In the genomic region with DNA sequence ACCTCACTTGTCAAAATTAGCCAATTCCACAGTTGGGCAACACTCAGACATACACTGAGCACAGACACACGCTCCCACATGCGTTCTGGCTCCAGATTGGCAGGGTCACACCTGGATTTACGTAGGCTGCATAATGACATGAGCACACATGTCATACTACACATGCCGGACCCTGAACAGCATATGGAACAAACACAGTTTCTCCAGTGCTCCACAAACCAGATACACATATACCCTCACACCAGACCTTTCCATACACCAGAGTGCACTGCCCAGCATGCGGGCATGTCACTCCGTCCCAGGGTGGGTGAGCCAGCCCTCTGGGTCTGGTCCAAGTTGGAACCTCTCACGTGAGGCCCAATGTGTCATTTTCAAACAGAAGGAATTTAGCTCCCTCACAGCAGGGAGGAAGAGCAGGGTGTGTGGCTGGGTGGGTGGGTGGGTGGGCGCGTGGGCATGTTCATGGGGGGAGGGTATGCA, we compare ENCODE assay signal across 8 mouse cellular contexts. TPM values are rescaled to one million over a fixed set of nuclear protein-coding genes. Genes with fewer than 3 reads are reported as not detected.
DNase-seq lines count a peak whose midpoint lies in the region; ATAC-seq lines count a peak whose summit lies in the region.

Gene Chrm1 (plus strand): TSS at position 430 of the 480 bp plus-strand sequence.

- no peak for ATAC-seq in kidney, embryonic 16.5 days (ENCODE audit: low FRiP score, low TSS enrichment)
- peak; percentile 15; the same call in 1 of the 2 replicates for ATAC-seq in forebrain, embryonic 14.5 days
- no peak for ATAC-seq in neural tube, embryonic 13.5 days (ENCODE audit: low read depth)

- no peaks in the 10 kb centered on the region for H3K36me3 ChIP-seq in kidney, embryonic 16.5 days (ENCODE audit: insufficient read depth, low read length)
- H3K36me3 ChIP-seq in forebrain, embryonic 14.5 days (ENCODE audit: control insufficient read depth, insufficient read depth, low read length) = no peaks in the 10 kb centered on the region
- no peaks in the 10 kb centered on the region for H3K36me3 ChIP-seq in neural tube, embryonic 13.5 days

- peaks cover 8% of the 10 kb centered on the region for H3K4me1 ChIP-seq in kidney, embryonic 16.5 days (ENCODE audit: insufficient read depth, low read length)
- peaks cover 8% of the 10 kb centered on the region; the same call in 1 of the 2 replicates for H3K4me1 ChIP-seq in forebrain, embryonic 14.5 days (ENCODE audit: control insufficient read depth, insufficient read depth, low read length)
- peaks cover 14% of the 10 kb centered on the region for H3K4me1 ChIP-seq in neural tube, embryonic 13.5 days (replicated peaks)

- H3K4me3 ChIP-seq in kidney, embryonic 16.5 days (ENCODE audit: low read length) = no peak within 1 kb of the TSS
- H3K4me3 ChIP-seq in forebrain, embryonic 14.5 days (ENCODE audit: low read depth, low read length) = peak within 1 kb of the TSS; percentile 35; the same call in 1 of the 2 replicates
- H3K4me3 ChIP-seq in neural tube, embryonic 13.5 days = 0 out of 2 replicates have a peak within 1 kb of the TSS, but pooled peaks have one; percentile 8

- no peaks in the 10 kb centered on the region for H3K9me3 ChIP-seq in kidney, embryonic 16.5 days (ENCODE audit: low read length)
- H3K9me3 ChIP-seq in forebrain, embryonic 14.5 days (replicated peaks; ENCODE audit: control insufficient read depth, low read length) = no peaks in the 10 kb centered on the region
- H3K9me3 ChIP-seq in neural tube, embryonic 13.5 days = no peaks in the 10 kb centered on the region

- WGBS in kidney, embryonic 16.5 days = 74% methylated on average over 9 of the region's 9 CpGs
- WGBS in forebrain, embryonic 14.5 days = 60% methylated on average over 9 of the region's 9 CpGs
- 78% methylated on average over 9 of the region's 9 CpGs for WGBS in neural tube, embryonic 13.5 days

- H3K27ac ChIP-seq in kidney, embryonic 16.5 days (ENCODE audit: low read length) = no peak within 1 kb of the TSS
- H3K27ac ChIP-seq in forebrain, embryonic 14.5 days (ENCODE audit: low read depth, low read length) = no peak within 1 kb of the TSS
- H3K27ac ChIP-seq in neural tube, embryonic 13.5 days (replicated peaks) = no peak within 1 kb of the TSS

- peak within 1 kb of the TSS; percentile 76; the same call in 1 of the 2 replicates for H3K9ac ChIP-seq in kidney, embryonic 16.5 days (replicated peaks; ENCODE audit: low read length)
- peak within 1 kb of the TSS; percentile 32; the same call in 1 of the 2 replicates for H3K9ac ChIP-seq in forebrain, embryonic 14.5 days (ENCODE audit: low read length)
- H3K9ac ChIP-seq in neural tube, embryonic 13.5 days = peak within 1 kb of the TSS; percentile 32; the same call in 1 of the 2 replicates

- peaks cover 9% of the 10 kb centered on the region; the same call in 1 of the 2 replicates for H3K27me3 ChIP-seq in kidney, embryonic 16.5 days (ENCODE audit: insufficient read depth, low read length)
- no peaks in the 10 kb centered on the region for H3K27me3 ChIP-seq in forebrain, embryonic 14.5 days (replicated peaks; ENCODE audit: control insufficient read depth, insufficient read depth, low read length)
- peaks cover 14% of the 10 kb centered on the region for H3K27me3 ChIP-seq in neural tube, embryonic 13.5 days

- DNase-seq in kidney, postnatal 4 days = no peak
- DNase-seq in forebrain, embryonic 14.5 days (ENCODE audit: low spot score) = peak; percentile 6
- DNase-seq in left cerebral cortex, adult 8-10 months (ENCODE audit: low spot score in 2 of 2) = peak in 1 of 2 experiments; percentile 66
- no peak for DNase-seq in adrenal gland, postnatal 4 days (ENCODE audit: low spot score in 2 of 2)
- no peak for DNase-seq in urinary bladder, adult 2 months (ENCODE audit: low spot score)
- DNase-seq in lung, postnatal 36 days = no peak

- H3K4me2 ChIP-seq in kidney, embryonic 16.5 days (replicated peaks; ENCODE audit: low read depth, low read length) = peak within 1 kb of the TSS; percentile 97; the same call in 1 of the 2 replicates
- peak within 1 kb of the TSS; percentile 81 for H3K4me2 ChIP-seq in forebrain, embryonic 14.5 days (ENCODE audit: low read length)
- peak within 1 kb of the TSS; percentile 66 for H3K4me2 ChIP-seq in neural tube, embryonic 13.5 days

RNA-seq across cellular contexts. Expression of gene Chrm1, which starts in this region (rescaled TPM):
- polyA plus RNA-seq in kidney, embryonic 16.5 days (2015; fragmentation: Nextera tagmentation; extraction: Ambion mirVana) = 0.11 and 0.14 TPM in 2 replicates
- polyA plus RNA-seq in forebrain, embryonic 14.5 days (2014; fragmentation: Nextera tagmentation; extraction: Ambion mirVana) = 1.7 and 3.1 TPM in 2 replicates
- 100 to 1,000 TPM; 131 to 142 (median 136) TPM for total RNA-seq in left cerebral cortex, adult 8-10 months (2022)
- 0.18 and 0.32 TPM in 2 replicates for polyA plus RNA-seq in neural tube, embryonic 13.5 days (2015; fragmentation: Nextera tagmentation; extraction: Ambion mirVana)
- 1 to 10 TPM; 2.7 to 3.0 TPM for total RNA-seq in adrenal gland, postnatal 4 days (2021)
- 0.04 and 0.06 TPM in 2 replicates for polyA plus RNA-seq in urinary bladder, adult 2 months (2012; rRNA removed)

Comparison
In these comparisons a context has a peak if more than half of its experiments do, and no peak if none do; other contexts are left out.
1. RNA of gene Chrm1 (total RNA-seq): 131 to 142 TPM in left cerebral cortex, adult 8-10 months; 2.7 to 3.0 TPM in adrenal gland, postnatal 4 days; every median in the first group is over 10 times any median in the second.
2. Peak in every context shown above with its lines, with median percentiles within 50 percentile points of each other: H3K4me2 ChIP-seq and H3K9ac ChIP-seq.